Mouse (Mus musculus) CD4-positive, CD25-positive, alpha-beta regulatory T cell, adult 2 months (primary cell): ENCODE measurements around the gene Gdf15.
A peak's percentile ranks its signal among the peaks of the same experiment; 100 is the strongest.

Experiments used
- DNase-seq: peaks from one replicate; pipeline ENCODE4 v3.0.0-alpha.2; 2012; ENCODE audit warnings: low read depth, low spot score

The Gdf15 gene

DNA sequence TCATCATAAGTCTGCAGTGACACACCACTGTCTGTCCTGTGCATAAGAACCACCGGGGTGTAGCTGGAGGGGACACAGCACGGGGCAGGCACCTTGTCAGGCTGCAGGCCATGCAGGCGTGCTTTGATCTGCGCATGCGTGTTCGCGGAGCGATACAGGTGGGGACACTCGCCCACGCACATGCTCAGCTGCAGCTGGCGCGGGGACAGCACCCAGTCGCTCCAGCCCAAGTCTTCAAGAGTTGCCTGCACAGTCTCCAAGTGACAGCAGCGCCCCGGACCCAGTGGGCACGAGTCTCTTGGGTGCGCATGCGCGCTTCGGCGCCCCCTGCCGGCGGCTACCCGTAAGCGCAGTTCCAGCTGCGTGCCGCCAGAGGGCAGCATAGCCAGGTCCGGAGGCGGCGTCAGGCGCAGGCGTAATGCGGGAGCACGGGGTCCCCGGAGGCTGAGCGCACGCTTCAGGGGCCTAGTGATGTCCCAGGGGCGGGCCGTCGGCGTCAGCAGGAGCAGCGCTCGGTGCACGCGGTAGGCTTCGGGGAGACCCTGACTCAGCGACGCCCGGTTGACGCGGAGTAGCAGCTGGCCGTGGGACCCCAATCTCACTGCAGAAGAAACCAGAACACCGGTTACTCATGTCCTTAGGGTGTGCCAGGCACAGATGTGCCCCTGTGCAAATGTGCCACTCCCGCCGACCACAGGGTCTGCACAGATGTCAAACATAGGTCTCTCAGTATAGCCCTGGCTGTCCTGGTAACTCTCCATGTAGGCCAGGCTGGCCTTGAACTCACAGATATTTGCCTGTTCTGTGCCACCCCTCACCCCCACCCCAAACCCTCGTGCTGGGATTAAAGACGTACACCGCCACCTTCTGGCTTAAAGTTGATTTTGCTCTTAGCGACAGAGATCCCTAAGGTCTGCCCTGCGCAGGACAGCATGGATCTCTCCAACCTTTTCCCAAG, 2.4 kb downstream of the Gdf15 start:
- peak; percentile 96 for DNase-seq

DNA sequence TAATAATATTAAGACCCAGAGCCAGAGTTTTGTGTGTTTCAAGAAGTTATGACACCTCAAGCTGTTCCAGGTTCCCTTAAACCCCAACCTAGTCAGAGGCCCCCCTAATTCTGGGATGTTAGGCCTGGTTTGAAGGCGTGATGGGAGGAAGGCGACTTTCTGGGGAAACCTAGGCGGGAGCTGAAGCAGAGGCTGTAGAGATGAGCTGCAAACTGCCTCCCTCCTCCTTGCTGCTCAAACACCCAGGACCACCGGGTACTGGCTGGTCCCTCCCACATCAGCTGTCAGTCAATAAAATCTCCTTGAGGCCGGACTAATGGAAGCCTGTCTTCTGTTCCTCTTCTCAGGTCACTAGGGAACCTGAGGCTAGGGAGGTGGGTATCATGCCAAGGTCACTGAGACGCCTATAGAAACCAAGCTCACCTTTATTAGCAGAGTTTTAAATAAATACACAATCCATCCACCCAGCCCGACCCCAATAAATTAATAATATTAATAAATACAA, 3.2 kb downstream of the Gdf15 start:
- no peak for DNase-seq

DNA sequence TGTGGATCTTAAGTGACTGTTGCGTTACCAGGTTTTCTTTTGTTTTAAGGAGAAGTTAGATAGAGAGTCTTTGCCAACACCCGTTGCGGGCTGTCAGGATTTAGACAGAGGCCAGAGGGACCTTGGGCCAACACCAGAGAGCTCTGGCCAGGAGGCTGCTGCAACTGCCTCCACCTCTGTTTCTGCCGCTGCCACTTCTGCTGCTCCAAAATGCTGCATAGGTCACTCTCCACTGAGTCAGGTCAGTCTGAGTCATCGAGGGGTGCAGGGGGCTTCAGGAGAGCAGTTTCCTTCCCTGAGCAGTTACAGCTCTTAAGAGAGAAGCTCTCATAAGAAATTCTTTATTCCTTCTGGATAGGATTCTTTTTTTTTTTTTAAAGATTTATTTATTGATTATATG, 5.2 kb downstream of the Gdf15 start:
- DNase-seq = no peak

DNA sequence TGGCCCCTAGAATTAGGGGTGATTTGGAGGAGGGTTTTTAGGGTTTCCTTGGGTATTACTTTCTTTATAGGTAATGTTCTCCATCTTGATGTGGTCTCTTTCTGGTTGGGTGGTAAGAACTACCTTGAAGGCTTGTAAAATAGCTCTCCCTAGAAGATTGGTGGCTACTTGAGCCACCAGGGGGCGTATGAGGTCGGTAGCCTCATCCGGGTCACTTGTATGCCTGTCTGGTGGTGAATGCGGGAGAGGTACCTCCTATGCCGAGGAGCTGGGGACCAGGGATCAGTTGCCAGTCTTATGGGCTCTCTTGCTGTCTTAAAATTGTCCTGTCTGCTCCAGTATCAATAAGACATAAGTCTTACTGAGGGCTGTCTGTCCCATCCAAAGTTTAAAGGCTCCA, 7.2 kb downstream of the Gdf15 start:
- peak; percentile 78 for DNase-seq

DNA sequence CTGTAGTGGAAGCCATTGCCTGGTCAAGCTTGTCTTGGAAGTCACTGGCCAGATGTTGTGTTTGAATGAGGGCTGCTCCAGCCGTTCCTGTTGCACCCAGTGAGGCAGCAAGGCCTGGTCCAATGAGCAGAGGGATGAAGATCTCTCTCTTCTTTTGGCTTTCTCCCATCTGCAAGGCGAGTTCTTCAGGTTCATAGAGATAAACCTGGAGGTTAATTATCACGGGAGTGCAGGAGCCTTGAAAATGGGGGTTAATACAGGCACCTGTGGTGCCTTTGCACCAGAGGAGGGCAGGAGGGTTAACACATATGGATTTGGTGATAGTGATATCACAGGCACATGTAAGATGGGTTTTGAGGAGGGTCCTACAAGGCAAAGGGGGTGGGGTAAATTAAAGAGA, 10.0 kb downstream of the Gdf15 start:
- DNase-seq = no peak

DNA sequence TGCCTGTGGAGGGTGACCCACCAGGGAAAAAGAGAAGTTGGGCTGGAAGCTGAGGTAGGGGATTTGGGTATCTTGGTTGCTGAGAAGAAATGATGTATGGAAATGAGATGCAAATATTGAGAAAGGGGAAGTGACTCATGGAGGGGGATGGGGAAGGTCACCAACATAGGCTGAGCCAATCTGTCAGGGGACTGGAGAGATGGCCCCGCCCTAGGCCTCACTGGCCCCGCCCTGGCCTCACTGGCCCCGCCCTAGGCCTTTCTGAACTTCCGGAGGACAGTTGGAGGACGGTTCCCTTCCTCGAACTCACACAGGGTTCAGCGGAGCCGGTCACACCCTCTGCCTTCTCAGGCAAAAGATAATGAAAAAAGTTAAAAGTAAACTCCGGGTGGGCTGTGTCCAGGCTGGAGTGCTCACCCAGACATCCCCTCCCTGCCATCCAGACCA, 13.3 kb downstream of the Gdf15 start:
- DNase-seq = peak; percentile 66

DNA sequence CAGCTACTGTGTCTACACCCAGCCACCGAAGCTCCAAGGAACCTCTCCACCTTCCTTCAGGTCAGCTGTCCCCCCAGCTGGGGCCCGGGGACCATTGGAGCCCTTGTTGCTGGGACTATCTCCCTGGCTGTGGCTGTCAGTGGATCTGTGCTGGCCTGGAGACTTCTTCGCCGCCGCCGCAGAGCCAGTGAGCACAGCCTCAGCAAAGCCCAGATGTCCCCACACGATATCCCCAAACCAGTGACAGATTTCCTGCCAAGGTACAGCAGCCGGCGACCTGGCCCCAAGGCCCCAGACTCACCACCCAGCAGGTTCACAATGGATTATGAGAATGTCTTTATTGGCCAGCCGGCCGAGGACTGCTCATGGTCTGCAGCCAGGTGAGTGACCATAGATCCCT, 14.3 kb downstream of the Gdf15 start:
- no peak for DNase-seq

DNA sequence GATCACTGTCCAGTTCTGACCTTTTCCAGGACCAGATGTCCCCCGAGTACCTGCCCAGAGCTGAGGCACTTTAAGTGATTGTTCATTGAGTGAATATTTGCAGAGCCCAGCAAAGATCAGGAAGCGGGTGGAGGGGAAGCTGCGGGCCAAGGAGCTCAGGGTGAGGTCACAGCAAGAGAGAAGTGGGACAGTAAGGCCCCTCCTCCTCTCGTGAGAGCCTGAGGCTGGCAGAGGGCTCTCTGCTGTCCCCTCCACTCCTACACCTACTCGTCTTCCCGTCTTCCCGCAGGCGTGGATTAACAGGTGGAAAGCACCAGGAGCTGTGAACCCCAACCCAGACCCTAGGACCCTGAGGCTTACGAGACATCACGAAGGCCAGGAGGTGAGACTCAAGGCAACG, 15.6 kb downstream of the Gdf15 start:
- no peak for DNase-seq

DNA sequence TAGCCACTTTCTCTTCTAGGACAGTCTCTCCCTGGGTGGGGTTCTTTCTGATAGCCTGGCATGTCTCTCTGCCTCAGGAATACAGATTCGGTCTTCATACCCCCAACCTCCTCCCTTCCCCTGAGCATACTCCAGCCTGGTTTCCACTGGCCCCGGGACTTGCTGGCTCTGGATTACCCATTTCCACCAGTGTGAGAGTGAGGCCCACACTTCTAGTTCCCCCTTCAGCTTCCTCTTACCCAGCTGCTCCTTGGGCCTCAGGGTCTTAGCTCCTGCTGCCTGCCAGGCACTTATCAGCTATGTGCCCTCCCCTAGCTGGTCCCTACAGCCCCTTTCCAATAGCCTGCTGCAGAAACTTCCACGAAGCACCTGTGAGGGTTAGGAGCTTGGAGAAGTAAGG, 16.4 kb downstream of the Gdf15 start, which contains the start of gene Lrrc25:
TSS of gene Lrrc25 (plus strand) at position 262 of the 400 bp plus-strand sequence.
- DNase-seq = no peak

DNA sequence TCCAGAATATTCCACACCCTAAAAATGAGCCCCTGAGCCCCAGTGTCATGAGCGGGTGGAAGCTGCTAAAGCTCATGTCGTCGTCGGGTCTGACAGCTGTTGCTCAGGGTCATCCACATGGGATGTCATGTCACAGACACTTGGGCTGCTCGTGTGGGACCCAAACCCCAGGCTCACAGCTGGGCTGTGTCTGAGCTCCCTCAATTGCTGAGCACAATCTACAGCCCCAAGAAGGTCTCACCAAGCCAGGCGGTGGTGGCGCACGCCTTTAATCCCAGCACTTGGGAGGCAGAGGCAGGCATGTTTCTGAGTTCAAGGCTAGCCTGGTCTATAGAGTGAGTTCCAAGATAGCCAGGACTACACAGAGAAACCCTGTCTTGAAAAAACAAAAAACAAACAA, 17.0 kb downstream of the Gdf15 start:
- no peak for DNase-seq

DNA sequence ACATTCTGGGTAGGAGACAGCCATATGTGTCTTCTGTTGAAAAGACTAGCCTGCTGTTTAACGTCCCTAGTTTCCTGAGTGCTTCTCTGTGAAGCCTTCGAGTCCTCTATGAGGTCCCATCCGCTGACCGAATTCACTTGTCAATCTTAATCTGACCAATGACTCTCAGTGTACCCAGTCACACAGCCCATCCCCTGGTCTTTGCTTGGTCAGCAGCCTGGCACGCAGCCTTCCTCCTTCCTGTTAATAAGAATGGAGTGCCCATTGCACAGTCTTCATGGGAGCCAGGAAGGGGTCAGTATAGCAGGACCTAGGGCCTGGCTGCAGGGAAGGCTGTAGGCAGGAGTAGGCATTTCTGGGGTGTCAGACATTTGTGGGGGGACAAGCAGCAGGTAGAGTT, 17.8 kb downstream of the Gdf15 start:
- DNase-seq = no peak

DNA sequence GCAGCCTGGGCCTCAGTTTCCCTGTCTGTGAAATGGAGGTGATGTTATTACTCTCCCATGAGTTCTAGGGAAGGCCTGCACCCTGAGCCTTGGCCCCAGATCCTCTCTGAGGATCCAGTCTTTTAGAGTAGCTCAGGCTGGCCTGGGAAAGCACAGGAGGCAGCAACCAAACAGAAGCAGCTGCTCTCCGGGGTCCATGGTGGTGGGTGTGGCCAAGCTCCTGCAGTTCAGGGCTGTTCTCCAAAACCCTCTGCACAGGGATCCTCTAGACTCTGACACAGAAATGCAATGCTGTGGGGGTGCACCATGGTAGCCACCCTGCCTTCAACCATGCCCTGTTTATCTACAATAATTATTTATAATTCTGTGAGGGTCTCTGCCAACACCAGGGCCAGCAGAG, 18.5 kb downstream of the Gdf15 start:
- no peak for DNase-seq

DNA sequence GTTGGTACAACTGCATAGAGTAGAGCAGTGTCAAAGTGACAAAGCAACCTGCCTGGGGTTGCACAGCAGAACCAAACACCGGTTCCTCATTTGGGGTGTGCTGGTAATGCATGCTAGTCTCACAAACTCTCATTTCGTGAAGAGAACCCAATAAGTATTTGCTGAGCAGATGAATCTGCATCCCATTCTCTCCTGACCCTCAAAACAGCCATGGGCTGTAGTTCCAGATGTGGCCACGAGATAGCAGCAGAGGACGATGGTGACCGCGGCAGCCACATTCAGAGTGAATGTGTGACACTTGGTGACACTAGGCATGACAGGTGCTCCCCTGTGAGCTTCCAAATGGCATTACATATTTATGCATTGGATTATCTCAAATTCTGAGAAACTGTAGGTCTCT, 20.4 kb downstream of the Gdf15 start:
- DNase-seq = peak; percentile 93

DNA sequence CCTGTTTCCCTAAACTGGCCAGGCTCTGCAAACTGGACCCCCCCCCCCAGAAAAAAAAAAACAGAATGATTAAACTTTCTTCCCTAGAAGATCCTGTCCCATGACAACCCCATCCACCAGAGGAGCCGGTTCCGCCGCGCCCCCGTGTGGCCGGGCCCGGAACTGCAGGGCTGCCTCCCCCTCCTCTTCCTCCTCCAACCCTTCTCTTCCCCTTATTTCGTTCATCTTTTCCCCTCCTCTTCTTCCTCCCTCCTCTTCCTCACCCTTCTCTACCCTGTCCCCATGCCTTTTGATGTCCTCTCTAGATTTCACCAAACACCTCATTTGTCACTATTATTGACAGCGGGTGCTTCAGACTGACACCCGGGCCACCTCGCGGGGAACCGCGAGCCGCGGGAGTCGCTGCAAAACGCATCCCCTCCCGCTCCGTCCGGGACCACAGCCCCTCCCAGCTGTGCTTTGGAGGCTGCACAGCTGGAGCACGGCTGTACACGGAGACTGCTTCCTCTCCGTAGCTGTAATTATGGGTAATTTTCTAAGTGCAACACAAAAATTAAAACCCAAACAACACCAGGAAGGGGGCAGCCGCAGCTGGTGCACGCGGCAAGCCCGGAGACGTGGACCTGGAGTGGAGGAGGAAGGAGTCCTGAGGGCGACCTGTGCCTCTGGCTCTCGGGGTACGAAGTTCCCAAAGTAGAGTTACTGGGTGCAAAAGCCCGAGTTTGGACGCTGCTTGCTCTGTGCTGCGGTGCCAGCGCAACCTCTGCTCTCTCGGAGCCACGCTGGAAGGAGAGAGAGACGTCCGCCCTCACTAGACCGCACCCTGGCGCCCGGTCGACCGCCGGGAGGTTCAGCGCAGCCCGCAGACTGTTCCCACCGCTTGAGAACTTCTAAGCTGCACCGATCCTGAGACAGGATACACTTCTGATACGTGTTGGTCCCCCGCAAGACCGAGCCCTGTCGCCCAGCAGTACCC, 21.2 kb downstream of the Gdf15 start:
- DNase-seq = peak; percentile 89

DNA sequence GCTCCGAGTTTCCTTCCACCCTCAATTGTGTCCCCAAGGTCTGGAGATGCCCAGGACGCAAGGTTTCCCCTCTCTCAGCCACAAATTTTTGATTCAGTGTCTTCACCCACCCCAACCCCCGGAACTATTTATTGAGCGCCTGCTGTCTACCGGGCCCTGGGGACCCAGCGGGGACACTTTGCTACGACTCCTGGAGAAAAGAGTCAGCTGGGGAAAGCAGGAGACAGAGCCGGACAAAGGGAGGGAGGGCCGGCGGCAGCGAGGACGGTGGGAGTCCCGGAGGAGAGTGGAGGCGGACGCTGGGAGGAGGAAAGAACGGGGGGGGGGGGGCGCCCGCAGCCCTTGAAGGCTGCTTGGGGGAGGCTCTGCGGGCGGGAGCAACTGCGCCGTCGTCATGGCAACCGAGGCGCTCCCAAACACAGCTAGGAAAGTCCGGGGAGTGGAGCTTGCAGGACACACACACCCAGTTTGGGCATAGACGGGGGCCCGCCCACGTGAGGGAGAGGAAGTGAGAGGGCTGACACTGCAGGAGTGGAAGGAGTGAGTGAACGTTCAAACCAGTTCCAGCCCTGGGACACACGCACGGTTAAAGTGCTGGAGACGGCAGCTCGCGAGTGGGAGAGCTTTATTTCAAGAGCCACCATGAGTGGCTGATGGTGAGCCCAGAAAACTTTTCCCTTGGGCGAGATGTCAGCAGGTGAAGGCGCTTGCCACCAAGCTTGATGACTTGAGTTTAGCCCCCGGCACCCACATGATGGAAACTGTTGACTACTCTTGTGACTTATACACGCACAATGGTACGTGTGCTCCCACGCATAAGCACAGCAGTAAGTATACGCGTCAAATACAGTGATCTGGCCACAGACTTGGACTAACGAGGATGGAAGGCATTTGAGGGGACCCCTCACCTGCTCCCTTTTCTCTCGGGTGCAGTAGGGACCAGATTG, 22.1 kb downstream of the Gdf15 start:
- peak; percentile 95 for DNase-seq

DNA sequence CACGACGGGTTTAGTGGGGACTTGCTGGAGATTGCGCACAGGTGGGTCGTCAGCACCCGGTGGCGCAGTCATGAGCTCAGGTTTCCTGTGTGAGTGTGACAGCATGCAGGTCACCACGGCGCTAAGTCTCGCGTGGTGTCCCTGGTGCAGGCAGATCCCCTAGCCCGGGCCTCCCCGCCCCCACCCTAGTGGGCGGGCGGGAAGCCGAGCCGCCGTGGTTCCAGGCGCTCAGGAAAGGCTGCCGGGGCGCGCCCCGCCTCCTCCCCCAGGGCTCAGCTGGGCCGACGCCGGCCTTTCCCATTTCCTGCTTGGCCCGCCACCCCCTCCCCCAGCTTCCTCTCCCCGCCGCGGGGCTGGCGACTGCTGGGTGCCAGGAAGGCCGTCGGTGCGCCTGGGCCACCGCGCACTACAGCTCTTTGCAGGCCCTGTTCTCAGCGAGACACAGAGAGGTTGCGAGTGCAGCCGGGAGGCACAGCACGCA, 22.8 kb downstream of the Gdf15 start:
- DNase-seq = peak; percentile 94

DNA sequence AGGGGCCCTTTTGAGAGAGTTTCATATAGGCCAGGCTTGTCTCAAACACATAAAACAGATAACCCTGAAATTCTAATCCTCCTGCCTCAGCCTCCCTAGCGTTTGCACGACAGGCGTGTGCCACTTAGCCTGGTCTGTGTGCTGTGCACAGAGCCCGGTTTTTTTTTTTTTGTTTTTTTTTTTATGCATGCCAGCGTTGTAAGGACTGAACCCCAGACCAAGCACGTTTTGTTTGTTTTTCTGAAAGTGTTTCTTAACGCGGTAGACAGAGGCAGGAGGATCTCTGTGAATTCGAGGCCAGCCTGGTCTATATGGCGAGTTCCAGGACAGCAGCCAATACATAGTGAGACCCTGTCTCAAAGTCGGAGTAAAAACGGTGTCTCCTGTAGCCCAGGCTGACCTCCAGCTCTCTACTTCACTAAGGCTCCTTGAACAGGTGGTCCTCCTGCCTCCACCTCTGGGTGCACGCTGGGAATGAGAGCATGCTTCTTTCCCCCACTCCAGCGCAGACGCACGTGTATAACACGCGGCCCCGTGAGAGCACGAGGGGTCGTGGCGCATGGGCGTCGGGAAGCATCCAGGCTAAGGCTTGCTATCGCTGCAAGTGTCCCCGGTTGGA, 23.4 kb downstream of the Gdf15 start, which contains the start of gene Ssbp4:
TSS of gene Ssbp4 (minus strand) at position 124 of the 619 bp plus-strand sequence.
- no peak for DNase-seq

DNA sequence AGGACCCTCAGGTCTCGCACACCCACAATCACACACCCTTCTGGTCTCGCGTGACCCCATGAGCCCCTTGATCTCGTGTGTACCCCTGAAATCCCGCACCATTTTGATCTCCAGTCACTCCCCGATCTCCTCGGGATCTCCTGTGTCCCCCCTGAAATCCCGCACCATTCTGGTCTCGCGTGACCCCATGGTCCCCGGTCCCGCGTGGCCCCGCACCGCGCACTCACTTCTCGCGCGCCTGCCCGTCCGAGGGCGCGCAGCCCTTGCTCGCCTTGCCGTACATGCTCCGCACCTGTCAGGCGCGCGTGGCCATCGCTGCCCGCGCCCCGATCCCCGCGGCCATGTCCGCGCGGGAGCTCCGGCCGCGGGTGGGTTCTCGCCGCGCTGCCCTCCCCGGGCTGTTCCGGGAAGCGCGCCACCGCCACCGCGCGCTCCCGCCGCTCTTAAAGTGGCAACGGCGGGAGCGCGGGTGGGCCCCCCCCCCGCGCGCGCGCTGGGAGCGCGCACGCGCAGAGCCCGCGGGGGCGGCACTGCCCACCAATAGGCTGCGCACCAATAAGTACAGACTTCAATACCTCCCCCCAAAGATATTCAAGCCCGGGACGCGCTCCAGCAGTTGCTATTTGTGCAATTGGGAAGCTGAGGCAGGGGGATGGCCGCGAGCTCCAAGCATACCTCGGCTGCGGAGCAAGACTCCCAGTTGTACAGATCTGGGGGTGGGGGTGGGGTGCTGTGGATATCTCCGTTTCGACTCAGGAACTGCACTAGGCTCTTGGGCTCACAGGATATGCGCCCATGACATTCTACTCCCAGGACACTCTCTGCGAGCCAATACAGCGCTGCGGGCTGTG, 24.1 kb downstream of the Gdf15 start:
- DNase-seq = peak; percentile 66

DNA sequence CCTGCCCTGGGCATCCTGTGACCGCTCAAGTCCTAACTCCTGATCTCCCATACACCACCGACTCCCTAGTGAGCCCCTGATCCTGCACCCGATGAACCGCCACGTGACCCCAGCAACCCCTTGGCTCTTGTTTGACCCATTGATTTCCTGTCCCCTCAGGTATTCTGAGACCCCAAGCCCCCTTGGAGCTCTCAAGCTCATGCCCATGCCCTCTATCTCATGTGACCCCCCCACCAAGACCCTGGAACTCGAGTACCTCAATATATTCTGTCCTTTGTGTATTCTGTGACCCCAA, 24.7 kb downstream of the Gdf15 start:
- peak; percentile 35 for DNase-seq
